Mouse (Mus musculus) cerebral cortex, adult 2 months (tissue): Measurements from ENCODE around the gene H2-DMa.

ENCODE experiments used
- WGBS: fragments of 180-500 bp; shearing (Covaris S2); methylation state at CpG from one replicate; pipeline ENCODE4 v1.1.7; 2018; 5-methylcytosine and 5-hydroxymethylcytosine counted together

Gene H2-DMa

GRCm38 (mm10) chr17:34104804-34105203, 14.5 kb upstream of the H2-DMa start:
- WGBS = 82% methylated on average over 9 of the region's 9 CpGs

- WGBS = 87% methylated on average over 7 of the region's 7 CpGs
Observed at GRCm38 (mm10) chr17:34106555-34106954, 12.8 kb upstream of the H2-DMa start.

GRCm38 (mm10) chr17:34107109-34107867, 12.1 kb upstream of the H2-DMa start:
- 68% methylated on average over 7 of the region's 7 CpGs for WGBS

GRCm38 (mm10) chr17:34108460-34108859, 10.9 kb upstream of the H2-DMa start:
- WGBS = 63% methylated on average over 6 of the region's 6 CpGs

GRCm38 (mm10) chr17:34109038-34109805, 10.1 kb upstream of the H2-DMa start:
- 72% methylated on average over 14 of the region's 14 CpGs for WGBS

- 57% methylated on average over 3 of the region's 3 CpGs for WGBS
Observed at GRCm38 (mm10) chr17:34109806-34110195, 9.5 kb upstream of the H2-DMa start.

- 39% methylated on average over 8 of the region's 8 CpGs for WGBS
Observed at GRCm38 (mm10) chr17:34110309-34110708, 9.0 kb upstream of the H2-DMa start.

GRCm38 (mm10) chr17:34114114-34114513, 5.2 kb upstream of the H2-DMa start:
- WGBS = 84% methylated on average over 7 of the region's 7 CpGs

- WGBS = 5% methylated on average over 7 of the region's 7 CpGs
Observed at GRCm38 (mm10) chr17:34116736-34117370, 2.5 kb upstream of the H2-DMa start.

GRCm38 (mm10) chr17:34117421-34118112, 1.8 kb upstream of the H2-DMa start:
- WGBS = 0% methylated on average over 5 of the region's 5 CpGs

- under 1% methylated on average over 67 of the region's 67 CpGs for WGBS
Observed at GRCm38 (mm10) chr17:34118113-34118872, 1.0 kb upstream of the H2-DMa start.

GRCm38 (mm10) chr17:34118873-34119248, 480 bp upstream of the H2-DMa start:
- under 1% methylated on average over 38 of the region's 38 CpGs for WGBS

GRCm38 (mm10) chr17:34120180-34120723, 911 bp downstream of the H2-DMa start:
- under 1% methylated on average over 38 of the region's 42 CpGs for WGBS

- WGBS = under 1% methylated on average over 31 of the region's 31 CpGs
Observed at GRCm38 (mm10) chr17:34120814-34121171, 1.5 kb downstream of the H2-DMa start.

- under 1% methylated on average over 34 of the region's 35 CpGs for WGBS
Observed at GRCm38 (mm10) chr17:34121172-34121878, 2.0 kb downstream of the H2-DMa start.

- 3% methylated on average over 8 of the region's 10 CpGs for WGBS
Observed at GRCm38 (mm10) chr17:34121879-34122187, 2.5 kb downstream of the H2-DMa start.

- under 1% methylated on average over 75 of the region's 75 CpGs for WGBS
Observed at GRCm38 (mm10) chr17:34122188-34122984, 3.0 kb downstream of the H2-DMa start, which contains the start of gene Brd2. Gene Brd2, minus strand, starts transcription at chr17:34122634.

GRCm38 (mm10) chr17:34123111-34123510, 3.8 kb downstream of the H2-DMa start:
- 2% methylated on average over 7 of the region's 7 CpGs for WGBS

GRCm38 (mm10) chr17:34123518-34123917, 4.2 kb downstream of the H2-DMa start:
- 0% methylated on average over 2 of the region's 2 CpGs for WGBS

- 75% methylated on average over 6 of the region's 6 CpGs for WGBS
Observed at GRCm38 (mm10) chr17:34124649-34125048, 5.3 kb downstream of the H2-DMa start.
